Mouse (Mus musculus) ES-CJ7 (cell line): ENCODE measurements around the gene Nr2c2.

Experiments used
- DNase-seq: peaks from one replicate; pipeline ENCODE4 v3.0.0; 2011; ENCODE audit warnings: low read depth, low spot score

Gene Nr2c2

DNA sequence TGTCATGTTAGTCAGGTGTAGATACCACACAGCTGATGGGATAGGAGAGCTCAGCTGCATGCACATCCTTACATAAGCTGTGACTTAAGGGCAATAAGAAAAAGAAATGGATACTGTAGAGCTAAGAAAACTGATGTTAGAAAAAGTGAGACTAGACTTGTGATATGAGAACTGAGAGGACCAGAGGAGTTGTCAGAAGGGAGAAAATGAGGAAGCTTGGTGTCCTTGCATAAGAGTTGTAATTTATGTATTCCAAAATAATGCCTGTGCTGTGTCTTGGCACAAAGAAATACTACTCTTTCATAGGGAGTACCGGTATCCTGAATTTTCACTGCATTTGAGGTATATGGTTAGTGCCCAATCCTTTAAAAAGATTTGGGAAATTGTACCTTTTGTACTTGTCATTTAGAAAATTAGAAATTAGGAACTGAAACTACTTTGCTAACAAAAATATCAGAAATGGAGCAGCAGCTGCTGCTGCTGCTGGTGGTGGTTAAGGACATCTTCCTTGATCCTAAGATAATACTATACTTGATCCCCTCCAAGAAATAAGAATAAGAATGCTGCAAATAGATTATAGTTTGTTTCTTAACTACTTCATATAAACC, 35.8 kb downstream of the Nr2c2 start:
- DNase-seq, result no peak

DNA sequence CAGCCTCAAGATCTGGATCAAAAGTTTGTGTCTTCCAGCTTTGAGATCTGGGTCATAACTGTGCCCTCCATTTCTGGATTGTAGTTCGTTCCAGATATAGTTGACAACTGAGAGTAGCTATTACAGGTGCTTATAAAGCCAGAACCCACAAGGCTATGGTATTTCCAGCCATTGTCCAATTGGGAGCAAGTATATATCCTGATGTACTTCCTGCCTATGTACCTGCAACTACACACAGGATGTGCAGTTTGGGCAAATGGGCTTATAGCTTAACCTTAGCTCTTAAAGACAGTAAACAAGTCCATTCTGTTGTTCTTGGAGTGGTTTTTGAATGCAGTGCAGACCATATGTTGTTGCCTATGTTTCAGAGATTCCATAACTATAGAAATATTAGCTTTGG, 40.3 kb downstream of the Nr2c2 start:
- no peak for DNase-seq

DNA sequence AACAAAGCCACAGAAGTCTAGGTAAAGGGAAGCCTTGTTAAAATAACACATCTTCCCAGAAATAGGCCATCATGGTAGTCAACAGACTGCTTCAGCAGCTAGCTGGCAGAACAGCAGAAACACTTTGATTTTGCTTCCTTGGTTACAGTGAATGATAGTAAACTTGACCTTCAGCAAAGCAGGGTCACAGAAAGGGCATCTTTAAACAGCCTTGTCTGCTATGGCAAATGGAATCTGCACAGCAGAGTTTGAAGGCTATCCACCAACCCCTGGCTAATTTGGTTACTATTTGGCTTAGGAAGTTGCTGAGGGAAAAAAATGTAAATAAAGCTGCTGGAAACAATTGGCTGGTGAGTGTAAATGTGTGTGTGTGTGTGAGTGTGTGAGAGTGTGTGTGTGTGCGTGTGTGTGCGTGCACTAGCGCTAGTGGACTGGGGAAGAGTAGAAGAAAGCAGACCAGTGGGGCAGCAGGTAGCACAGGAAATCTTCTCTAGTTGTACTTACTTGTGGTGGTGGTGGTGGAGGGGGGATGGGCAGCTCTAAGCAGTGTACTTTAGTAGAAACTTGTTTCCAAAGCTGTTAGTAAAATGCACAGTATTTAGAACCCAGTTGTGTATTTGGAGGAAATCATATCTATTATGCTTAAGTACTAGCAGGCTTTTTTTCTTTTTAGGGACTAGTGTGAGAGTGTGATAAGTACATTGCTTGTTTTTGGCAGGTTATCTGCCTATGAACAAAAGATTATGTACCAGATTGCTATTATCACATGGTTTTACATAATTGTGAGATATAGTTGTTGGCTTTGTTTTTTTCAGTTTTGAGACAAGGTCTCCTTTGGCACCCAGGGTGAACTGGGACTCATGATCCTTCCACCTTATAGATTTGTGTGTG, 41.1 kb downstream of the Nr2c2 start:
- no peak for DNase-seq

DNA sequence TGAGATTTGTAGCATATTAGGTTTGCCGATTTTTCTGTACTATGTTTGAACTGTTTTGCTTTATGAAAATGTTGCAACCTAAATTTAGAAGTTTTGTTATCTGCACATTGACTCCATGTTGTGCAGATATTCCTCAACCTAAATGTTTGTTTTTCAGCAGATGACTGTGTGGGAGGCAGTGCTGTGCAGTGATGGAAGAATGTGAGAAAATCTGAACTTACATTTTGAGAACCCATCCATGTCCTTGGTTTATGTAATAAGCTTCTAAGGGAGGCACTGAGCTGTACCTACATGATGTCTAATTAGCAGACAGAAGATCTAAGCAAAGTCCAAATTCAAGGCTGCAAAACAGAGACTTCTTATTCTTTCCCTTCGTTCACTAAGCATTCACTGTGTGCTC, 42.4 kb downstream of the Nr2c2 start:
- no peak for DNase-seq

DNA sequence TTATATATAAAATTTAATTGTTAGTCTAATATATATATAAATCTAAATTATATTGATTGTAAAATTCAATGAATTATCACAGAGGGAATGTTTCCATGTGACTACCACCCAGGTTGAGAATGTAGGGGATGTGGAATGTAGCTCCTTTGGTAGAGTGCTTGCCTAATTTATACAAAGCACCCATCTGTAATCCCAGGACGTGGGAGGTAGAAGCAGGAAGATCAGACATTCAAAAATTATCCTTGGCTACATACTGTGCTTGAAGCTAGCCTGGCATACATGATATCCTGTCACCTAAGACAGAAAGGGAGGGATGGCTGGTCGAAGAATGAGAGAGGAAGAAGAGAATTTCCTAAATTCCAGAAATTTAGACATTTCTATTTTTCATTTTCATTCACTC, 45.2 kb downstream of the Nr2c2 start:
- DNase-seq, result no peak

DNA sequence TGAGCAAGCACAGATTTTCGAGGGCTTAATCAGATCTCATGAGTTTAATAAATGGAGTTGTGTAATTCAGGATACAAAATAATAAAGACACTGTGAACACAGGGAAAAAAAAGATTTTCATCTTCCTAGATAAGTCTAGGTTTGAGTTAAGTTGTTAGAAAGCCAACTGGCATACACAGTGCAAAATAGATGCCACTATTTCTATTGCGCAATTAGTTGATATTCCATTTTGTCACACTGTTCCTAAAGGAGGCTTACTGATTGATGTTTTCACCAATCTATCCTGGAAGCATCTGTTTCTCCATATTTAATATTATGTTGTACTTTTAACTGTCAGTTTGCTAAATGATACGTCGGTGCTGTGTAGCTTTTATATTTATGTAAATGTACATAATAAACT, 54.7 kb downstream of the Nr2c2 start:
- no peak for DNase-seq

DNA sequence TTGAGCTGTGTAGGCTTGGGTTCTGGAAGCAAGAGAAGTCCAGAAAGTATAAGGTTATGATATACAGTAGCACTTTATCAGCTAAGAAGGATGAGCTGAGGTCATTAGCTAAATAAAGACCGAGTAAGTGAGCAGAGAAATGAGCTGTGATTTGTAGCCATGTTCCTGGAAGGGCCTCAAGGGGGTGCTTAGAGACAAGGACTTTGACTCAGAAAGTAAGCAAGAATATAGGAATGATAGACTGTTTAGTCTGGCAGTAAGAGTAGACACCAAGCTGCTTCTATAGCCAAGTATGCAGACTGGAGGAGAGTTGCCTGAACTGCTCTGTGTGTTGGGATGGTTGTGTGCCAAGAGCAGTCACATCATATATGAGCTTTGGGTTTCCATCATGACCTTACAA, 62.6 kb downstream of the Nr2c2 start:
- no peak for DNase-seq

DNA sequence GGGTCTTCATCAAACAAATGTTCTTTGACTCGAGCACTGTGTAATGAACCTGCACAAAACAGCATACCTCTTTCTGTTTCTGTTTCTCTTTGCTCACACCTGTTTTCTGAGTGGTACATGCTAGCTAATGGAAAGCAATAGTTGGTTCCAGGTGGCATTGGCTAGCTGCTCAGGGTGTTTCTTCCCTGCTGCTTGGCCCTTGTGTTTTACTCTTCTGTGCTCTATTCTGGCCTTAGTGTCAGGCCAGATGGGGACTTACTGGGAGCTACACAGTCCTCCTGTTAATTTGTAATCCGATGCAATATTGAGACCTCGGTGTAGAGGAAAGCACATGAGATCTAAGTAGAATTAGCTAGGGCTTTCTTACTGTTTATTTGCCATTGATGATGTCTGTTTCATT, 67.6 kb downstream of the Nr2c2 start:
- DNase-seq, result no peak

DNA sequence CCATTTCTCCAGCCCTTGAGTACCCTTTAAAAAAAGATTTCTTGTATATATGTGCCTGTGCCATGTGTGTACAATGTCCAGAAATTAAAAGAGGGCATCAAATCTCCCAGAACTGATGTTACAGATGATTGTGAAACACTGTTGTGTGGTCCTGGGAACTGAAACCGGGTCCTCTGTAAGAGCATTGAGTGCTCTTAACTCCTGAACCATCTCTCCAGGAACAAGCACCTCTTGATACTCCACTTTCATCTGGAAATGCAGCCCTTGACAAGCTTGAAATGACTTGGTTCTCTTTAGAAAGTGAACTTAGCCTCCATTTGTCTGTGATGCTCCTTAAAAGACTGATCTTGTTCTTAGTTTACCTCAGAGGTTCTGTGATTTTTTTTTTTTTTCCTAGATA, 71.5 kb downstream of the Nr2c2 start:
- DNase-seq, result no peak

DNA sequence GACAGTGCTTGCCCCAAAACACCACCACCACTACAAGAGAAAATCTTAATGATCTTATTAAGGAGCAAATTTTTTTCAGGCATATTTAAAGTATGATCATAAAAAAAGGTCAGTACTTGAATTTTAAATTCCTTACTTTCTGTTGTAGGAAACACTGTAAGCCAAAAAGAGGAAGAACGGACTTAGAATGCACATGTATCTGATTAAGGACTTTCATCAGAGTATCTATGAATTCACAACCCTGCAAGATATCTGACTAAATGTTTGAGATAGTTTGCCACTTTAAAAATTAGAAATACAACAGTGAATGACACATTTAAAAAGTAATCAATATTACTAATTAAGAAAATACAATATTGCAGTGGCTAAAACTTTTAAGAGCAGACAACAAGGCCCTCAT, 85.3 kb downstream of the Nr2c2 start:
- no peak for DNase-seq

DNA sequence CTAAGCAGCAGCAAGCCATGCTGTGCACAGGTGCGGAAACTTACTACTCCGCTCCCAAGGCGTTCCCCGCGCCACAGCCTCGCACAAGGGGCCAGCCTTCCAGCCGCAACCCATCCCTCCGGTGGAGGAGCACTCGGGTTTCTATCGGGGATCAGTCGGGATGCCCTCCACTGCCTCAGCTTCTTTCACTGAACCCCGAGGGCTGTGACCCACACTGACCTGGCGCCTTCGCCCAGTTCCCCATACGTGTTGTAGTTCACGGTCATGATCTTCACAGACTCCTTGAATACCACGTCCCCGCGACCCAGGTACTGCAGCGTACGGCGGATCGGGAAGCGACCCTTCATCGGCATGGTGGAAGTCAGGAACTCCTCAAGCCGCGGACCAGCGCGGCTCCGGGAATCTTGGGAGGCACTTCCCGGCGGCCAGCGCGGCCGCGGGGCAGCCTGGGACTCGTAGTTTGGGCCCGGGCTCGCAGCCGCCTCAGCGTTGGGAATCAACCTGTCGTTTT, 92.5 kb downstream of the Nr2c2 start, which contains the start of gene Mrps25:
Gene Mrps25, minus strand, starts transcription at position 413 of the 511 bp plus-strand sequence.
- DNase-seq, result peak; percentile 65

DNA sequence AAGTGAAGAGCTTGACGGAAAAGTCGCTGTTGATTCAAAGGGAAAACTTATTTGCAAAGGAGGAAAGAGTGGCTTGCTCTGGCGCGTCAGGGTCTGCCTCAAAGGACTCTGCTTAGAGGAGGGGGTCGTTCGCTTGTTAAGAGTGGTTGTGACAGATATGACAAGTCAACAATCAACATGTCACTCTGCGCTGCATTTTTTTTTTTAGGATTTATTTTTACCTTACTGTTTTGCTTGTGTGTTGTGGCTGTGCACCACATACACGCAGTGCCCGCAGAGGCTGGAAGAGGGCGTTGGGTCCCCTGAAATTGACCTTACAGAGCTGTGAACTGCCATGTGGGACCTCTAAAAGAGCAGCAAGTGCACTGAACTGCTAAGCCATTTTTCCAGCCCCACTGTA, 93.0 kb downstream of the Nr2c2 start:
- peak; percentile 19 for DNase-seq

DNA sequence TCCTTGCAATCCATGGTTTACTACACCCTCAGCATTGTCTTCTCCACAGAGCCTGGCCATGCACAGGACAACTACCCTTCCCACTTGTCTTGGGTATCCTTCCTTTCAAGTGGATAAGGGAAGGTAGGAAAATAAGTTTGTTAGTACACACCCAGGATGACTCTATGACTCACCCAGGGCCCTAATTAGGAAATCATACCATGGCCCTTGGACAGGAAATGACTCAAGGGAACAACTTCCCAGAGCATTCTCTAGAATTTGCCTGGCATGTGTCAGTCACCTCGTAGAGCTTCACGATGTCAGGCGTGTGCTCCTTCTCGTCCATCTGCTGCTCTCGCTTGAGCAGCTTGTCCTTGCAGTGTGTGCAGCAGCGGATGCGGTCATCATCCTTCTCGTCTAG, 108.2 kb downstream of the Nr2c2 start:
- no peak for DNase-seq

DNA sequence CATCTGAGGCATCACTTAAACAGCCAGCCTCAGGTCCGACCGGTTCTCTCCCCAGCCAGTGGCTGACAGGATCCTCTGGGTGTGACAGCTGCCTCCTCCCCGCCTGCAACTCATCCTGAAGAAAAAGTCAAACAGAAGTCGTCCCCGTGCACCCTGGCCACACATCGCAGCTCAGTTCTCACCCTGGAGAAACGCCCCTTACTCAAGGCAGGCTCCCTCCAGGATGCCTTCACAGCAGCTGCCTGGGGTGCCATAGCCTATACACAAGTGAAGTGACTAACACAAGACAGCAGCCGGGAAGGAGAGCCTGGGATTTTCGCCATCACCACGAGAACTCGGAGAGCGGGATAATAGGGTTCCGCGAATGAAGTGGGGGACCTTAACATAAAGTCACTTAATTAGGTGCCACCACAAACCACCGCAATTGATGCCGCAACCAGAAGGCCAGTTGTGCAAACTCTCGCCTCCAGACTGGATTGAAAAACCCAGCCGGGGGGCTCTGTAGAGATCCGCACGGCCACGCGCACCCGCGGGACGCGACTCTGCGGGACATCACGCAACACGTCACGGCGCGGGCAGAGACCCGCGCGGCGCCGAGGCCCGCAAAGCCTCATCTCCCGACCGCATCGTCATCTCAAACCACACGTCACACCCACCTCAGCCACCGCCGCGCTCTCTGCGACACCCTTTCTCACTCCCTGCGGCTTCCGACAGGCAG, 123.0 kb downstream of the Nr2c2 start:
- DNase-seq, result peak; percentile 48

DNA sequence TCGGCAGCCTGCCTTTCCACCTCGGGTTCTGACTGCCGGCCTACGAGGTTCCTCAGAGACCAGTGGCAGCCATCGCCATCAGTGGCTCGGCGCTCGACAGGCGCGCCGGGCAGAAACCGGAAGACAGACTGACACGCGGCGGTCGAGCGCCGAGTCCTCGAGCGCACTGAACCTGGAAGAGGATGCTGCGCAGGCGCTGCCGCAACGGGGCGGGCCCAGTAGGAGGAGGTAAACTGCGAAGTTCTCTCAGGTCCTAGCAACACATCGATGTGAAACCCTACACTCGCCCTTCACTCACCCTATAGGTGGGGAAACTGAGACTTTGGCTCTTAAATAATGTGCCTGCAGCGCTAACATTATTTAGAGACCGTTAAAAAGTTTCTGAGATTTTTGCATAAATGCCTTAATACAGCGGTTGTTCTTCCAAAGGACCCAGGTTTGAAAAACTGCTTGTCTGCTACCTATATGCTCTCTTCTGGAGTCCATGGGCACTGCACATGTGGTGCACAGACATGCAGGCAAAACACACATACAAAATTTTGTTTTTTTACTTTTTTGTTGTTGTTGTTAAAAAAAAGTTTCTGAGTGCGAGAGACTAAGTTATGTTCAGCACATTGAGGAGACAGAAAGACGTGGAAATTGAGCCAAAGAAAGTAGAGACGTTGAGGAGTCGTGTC, 123.7 kb downstream of the Nr2c2 start, which contains the start of gene Rbsn:
Gene Rbsn, minus strand, starts transcription at position 153 of the 677 bp plus-strand sequence.
- DNase-seq, result peak; percentile 97

DNA sequence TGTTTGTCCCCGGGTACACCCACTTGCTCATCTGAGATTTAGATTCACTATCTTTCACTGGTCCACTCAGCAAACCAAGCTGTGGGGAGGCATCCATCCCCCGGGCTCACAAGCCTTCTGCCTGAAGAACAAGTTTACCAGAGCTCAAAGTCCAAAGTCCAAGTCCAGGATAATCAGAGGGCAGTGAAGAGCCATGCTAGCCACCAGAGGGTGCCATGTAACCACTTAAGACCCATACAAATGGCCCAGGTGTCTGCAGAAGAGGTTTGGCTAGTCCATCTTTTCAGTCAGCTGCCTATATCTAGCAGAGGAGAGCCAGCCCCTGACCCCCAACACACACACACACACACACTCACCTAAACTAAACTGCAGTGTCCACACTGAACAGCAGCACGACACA, 128.3 kb downstream of the Nr2c2 start:
- DNase-seq, result peak; percentile 83

DNA sequence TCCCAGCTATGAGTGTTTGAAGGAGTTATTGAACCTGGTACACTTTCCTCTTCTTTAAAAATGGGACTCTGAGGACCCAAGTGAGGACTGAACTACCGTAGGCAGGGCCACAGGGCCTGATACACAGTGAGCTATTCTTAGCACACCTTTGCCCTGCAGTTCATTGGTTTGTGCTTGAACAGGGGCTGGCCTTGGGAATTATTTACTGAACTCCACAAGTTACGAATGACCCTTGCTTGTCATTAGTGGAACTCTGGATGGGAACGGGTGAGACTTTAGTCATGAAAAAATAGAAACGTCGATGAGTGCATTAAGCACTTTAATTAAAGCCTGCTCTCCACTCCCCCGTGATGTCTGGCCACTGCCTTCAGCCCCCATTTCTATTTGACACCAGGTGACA, 130.4 kb downstream of the Nr2c2 start:
- DNase-seq, result no peak

DNA sequence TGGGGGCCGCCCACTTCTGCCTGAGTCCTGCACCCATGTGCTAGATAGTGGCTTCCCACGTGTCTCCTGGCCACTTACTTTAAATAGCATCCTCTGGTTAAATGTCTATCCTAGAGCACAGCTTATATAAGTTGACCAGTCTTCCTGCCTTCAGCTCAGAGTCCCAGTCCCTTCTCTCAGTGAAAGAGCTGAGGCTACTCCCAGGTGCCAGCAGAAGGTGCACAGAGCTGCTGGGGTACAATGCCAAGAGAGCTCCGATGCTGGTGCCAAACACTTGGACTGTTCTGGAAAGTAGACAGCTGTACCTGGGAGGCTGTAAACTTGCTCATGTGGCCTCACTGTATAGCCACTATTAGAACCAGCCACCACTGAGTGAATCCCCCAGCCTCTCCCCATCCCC, 130.8 kb downstream of the Nr2c2 start:
- no peak for DNase-seq
